Mouse (Mus musculus) kidney, adult 2 months (tissue): ENCODE results near the gene Acsf3.

Experiments used
- CTCF ChIP-seq: fragments of 200-500 bp; conservative IDR thresholded peaks from 2 replicates; pipeline ENCODE4 v1.5.1; 2011; ENCODE audit warnings: low read depth, mild to moderate bottlenecking, control low read depth, low read length, moderate library complexity, mixed read lengths; ENCODE audit not compliant: insufficient read depth, insufficient read length
- POLR2A ChIP-seq: fragments of 200-500 bp; IDR thresholded peaks from one replicate; pipeline ENCODE4 v1.6.1; 2011; ENCODE audit warnings: low read depth, low read length, control low read depth

DNA sequence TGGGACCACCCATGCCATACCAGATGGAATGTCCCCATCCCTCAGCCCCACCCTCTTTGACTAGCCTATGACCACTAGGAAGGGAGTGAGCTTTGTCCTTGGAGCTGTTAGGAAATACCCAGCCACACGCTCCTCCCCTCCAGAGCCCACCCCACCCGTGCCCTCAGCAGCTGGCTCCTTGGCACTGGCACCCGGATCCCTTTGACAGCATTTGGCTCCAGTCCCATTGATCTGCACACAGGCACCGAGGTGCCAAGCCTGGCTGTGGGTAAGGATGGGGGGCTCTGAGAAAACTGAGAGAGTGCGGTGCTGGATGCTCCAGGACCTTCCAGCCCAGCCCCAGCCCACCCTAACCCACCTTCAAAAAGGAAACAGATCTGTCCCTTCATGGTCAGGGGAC, 23.9 kb upstream of the Acsf3 start:
- TF ChIP-seq CTCF (no peak), POLR2A (no peak)
